Mouse (Mus musculus) liver, adult (tissue): ENCODE results near the gene Olfr71.

Experiments
- GATA4 ChIP-seq: IDR thresholded peaks from 2 replicates; pipeline ENCODE4 v1.6.1; 2014; ENCODE audit warnings: mild to moderate bottlenecking, low read length; ENCODE audit not compliant: insufficient replicate concordance

Olfr71 gene

GRCm38 (mm10) chr4:43679416-43680043 lies 30.5 kb downstream of the Olfr71 start:
- no peak for TF ChIP-seq GATA4

GRCm38 (mm10) chr4:43678541-43678940 lies 31.5 kb downstream of the Olfr71 start:
- no peak for TF ChIP-seq GATA4

GRCm38 (mm10) chr4:43675608-43676007 lies 34.4 kb downstream of the Olfr71 start:
- TF ChIP-seq GATA4, result no peak

DNA sequence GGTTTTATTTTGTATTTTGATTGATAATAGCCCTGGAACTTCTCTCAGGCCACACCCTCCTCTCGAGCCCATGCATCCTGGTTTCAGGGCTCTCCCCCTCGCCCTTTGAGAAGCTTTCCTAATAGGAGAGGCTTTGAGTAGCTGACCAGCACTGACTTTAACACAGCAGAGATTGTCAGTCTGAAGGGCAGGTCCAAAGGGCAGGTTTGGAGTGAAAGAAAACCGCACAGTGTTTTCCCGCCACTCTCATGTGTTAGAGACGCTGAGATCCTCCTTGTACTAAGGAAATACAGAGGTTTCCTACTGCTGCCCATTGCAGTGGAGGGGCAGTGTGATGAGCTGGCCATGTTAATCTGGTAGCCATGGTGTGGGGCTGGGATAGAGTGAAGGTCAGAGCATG lies 35.1 kb downstream of the Olfr71 start:
- TF ChIP-seq GATA4, result no peak

DNA sequence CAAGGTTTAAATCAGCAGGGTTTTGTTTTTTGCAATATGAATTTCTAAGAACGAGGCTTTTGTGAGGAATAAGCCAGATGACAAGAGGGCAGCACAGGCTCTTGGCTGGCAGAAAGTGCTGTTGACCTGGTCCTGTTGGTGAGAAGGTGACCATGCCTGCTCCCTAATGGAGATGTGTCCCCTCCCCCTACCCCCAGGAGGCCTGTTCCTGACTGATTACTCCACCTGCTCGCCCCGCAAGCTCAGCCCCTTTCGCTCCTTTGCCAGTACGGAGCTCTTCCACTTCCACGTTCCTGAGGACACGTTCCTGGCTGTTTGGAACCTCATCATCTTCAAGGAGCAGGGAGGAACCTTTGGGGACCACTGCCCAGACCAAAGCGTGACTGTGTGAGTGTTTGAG lies 36.4 kb downstream of the Olfr71 start:
- no peak for TF ChIP-seq GATA4

DNA sequence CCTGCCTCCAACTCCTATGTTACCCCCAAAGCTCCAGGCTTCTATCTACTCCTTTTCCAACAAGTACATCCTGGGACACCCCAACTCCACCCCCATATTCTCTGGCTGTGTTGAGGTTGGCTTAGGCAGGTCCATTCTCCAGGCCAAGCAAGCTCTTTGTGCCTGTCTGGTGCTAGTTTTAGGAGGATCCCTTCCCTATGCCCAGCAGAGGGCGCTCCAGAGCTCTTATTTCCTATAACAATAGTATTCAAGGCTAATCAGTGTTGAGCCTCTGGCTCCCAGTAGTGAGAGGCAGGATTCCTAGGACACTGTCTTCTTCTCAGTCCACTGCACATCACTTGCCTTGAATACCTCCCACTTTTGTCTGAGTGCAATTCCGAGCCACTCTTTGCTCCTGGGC lies 38.0 kb downstream of the Olfr71 start:
- no peak for TF ChIP-seq GATA4

DNA sequence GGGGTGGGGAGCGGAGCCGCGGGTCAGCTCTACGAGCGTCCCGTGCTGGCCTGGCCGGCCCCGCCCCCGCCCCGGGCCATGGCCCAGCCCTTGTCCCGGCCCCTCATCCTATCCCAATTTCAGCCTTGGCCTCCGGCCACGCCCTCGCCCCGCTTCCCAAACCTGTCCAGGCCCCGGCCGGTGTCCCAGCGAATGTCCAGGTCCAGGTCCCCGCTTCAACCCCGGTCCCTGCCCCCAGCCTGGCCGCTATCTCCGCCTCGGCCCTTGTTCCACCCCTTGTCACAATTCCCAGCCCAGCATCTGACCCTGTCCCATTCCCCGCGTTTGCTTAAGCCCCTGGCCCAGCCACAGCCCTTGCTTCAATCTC lies 40.6 kb downstream of the Olfr71 start:
- TF ChIP-seq GATA4, result no peak

- TF ChIP-seq GATA4, result no peak
Observed at GRCm38 (mm10) chr4:43668782-43669427, 41.1 kb downstream of the Olfr71 start, which contains the start of the genes Tmem8b and Fam221b. Tmem8b (plus strand) TSS chr4:43668971. Fam221b (minus strand) TSS chr4:43669145.

DNA sequence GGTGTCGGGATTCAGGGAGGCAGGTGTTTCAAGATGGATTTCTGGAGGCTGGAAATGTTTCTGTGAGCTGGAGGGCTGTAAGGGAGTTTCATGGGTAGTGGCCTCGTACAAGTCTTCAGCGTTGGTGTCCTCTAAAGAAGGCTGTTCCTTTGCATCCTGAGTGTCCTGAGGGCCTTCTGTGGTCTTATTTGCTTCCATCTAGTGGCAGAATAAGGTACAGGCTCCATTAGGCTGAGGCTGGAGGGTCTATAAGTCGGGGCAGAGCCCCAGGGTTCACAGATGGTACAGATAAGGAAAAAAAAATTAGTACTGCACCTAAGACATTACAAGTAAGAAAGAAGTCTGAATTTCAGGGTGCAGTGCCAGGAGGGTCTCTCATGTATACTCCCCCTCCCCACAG lies 43.6 kb downstream of the Olfr71 start:
- TF ChIP-seq GATA4, result no peak

DNA sequence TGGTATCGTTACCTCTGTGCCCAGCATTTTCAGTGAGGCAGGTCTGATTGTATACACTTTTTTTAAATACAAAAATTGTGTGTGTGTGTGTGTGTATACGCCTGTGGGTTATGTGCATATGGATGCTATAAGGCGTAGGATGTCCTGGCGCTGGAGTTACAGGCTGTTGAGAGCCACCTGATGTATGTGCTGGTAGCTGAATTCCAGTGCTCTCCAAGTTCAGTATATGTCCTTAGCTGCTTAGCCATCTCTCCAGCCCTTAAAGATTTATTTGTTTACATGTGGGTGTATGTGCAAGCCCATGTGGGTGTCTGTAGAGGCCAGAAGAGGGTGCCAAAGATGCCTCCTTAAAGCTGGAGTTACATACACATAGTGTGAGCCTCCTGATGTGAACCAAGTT lies 52.9 kb downstream of the Olfr71 start:
- no peak for TF ChIP-seq GATA4

- no peak for TF ChIP-seq GATA4
Observed at GRCm38 (mm10) chr4:43656339-43657109, 53.5 kb downstream of the Olfr71 start, which contains the start of gene Hint2. Hint2 (minus strand) TSS chr4:43656466.

GRCm38 (mm10) chr4:43655656-43656338 lies 54.3 kb downstream of the Olfr71 start:
- no peak for TF ChIP-seq GATA4
